Mouse (Mus musculus): ENCODE data around the gene Rpl27a. TPM values are rescaled to one million over a fixed set of nuclear protein-coding genes. Genes with fewer than 3 reads are reported as not detected.
A peak's percentile ranks its signal among the peaks of the same experiment; 100 is the strongest.

The Rpl27a gene
- polyA plus RNA-seq, 1 experiment from 2014 or later: 106 TPM

DNA sequence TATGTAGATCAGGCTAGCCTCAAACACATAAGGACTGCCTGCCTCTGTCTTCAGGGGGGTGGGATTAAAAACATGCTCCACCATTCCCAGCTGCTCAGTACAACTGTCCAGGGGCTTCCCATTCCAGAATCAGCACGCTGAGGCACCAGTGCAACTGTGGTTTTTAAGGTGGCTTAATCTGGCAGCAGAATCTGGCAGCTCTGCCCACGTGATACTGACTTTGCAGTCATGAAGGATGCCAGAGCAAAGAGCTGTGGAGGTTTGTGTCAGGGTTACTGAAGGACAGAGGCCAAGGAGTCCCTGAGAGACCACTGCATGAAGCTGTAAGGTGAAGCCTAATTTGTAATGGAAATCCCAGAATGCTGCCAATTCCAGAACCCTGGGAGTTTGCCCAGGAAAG lies 8.1 kb upstream of the Rpl27a start:
- Histone ChIP-seq H3K27ac (no peak overlapping the region), H3K36me3 (ENCODE audit: poor library complexity, severe bottlenecking) (no peaks in the 10 kb centered on the region), H3K4me3 (no peak overlapping the region), H3K4me2 (no peak overlapping the region), H3K27me3 (no peaks in the 10 kb centered on the region), H3K9ac (no peak overlapping the region), H3K4me1 (peaks cover 14% of the 10 kb centered on the region), H3K9me3 (replicated peaks) (no peaks in the 10 kb centered on the region)
- no peak for ATAC-seq
- WGBS: 74% methylated on average over 2 of the region's 2 CpGs

DNA sequence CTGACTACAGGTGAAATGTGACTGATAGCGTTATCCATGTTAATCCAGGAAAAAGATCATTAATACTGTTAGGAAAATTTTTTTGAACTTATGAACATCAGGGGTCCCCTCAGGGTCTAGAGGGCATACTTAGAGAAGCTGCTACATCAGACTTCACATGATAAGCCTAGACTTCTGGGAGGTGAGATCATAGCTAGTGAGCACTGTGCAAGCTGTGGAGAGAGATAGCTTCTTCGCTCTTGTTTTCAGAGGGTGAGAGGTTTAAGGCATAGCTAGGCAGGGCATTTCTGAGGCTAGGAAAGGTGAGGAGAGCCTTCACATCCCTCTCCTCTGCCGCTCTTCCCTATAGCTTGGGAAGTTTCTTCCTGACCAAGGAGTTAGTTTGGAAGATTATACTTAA lies 7.1 kb upstream of the Rpl27a start:
- peaks cover 11% of the 10 kb centered on the region for H3K4me1 ChIP-seq
- ATAC-seq: no peak
- H3K9ac ChIP-seq: no peak overlapping the region
- H3K9me3 ChIP-seq (replicated peaks): no peaks in the 10 kb centered on the region
- 91% methylated on average over 3 of the region's 3 CpGs for WGBS
- H3K4me3 ChIP-seq: no peak overlapping the region
- no peaks in the 10 kb centered on the region for H3K36me3 ChIP-seq (ENCODE audit: poor library complexity, severe bottlenecking)
- H3K27ac ChIP-seq: no peak overlapping the region
- H3K27me3 ChIP-seq: no peaks in the 10 kb centered on the region
- no peak overlapping the region for H3K4me2 ChIP-seq

DNA sequence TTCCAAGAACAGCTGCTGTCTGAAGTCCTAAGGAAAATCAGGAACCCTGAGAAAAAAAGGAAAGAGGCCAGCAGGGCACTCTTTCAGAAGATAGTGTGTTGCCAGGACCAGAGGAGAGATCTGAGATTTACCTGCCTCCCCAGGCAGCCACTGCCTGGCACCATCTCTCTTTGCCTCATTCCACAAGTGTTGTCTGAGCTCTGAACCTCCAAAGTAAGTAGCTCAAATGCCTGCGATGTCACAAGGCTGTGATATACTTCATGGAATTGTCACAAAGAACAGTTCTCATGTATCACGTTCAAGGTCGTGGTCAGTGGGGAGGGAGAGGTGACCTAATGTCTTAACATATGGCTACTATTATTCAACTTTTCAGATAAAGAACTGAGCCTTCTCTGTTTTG lies 2.4 kb upstream of the Rpl27a start:
- no peaks in the 10 kb centered on the region for H3K9me3 ChIP-seq (replicated peaks)
- H3K9ac ChIP-seq: no peak overlapping the region
- 90% methylated on average over 3 of the region's 3 CpGs for WGBS
- H3K36me3 ChIP-seq (ENCODE audit: poor library complexity, severe bottlenecking): peaks cover 10% of the 10 kb centered on the region
- H3K27ac ChIP-seq: no peak overlapping the region
- H3K4me2 ChIP-seq: no peak overlapping the region
- H3K4me3 ChIP-seq: no peak overlapping the region
- H3K27me3 ChIP-seq: no peaks in the 10 kb centered on the region
- no peak for ATAC-seq
- peaks cover 27% of the 10 kb centered on the region for H3K4me1 ChIP-seq

DNA sequence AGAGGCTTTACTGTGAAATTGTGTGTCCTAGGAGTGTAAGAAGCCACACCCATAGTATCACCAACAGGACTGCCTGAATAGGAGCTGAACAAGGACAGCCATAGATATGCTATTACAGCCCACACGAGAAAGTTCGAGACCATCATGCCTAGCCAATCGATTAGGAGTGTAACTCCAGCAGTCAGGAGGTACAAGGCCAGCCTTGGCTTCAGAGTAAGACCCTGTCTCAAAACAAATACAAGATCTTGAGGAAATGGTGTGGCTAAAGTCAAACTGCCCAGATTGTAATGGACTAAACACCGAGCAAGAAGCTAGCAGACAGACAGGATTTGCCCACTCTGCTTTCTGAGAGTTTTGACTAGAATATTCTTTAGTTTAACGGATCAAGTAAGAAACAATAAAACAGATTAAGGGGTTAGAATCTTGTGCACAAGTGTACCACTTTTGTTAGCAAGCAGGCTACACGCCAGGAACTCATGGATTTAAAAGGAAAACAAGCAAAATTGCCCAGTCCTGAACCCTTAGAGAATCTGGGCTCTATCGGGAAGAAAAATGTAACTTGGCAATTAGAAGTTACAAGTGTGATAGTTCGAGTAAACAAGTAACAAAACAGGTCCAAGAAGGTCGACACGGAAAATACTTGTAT lies 788 bp upstream of the Rpl27a start:
- H3K27ac ChIP-seq: peak overlapping the region; percentile 96
- peak overlapping the region; percentile 94 for H3K4me3 ChIP-seq
- H3K36me3 ChIP-seq (ENCODE audit: poor library complexity, severe bottlenecking): peaks cover 27% of the 10 kb centered on the region
- no peaks in the 10 kb centered on the region for H3K9me3 ChIP-seq (replicated peaks)
- H3K4me2 ChIP-seq: peak overlapping the region; percentile 91
- WGBS: 20% methylated on average over 10 of the region's 10 CpGs
- peaks cover 31% of the 10 kb centered on the region for H3K4me1 ChIP-seq
- no peak for ATAC-seq
- no peaks in the 10 kb centered on the region for H3K27me3 ChIP-seq
- H3K9ac ChIP-seq: peak overlapping the region; percentile 73

DNA sequence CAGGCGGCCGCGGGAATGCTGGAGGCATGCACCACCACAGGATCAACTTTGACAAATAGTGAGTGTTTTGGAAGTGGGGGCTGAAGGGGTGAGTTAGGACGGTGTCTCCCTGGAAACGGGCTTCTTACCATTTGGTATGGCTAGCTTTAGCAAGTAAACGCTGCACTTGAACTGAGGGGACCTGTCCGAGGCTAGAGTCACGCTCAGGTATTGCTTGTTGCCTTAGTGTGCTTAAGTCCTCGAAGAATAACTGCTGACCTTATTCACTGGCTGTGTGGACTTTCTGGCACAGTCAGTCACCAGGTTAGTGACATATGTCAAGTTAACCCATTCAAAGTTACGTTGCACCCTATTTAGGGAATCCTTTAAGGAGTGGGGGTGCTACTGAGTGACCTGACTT lies 989 bp downstream of the Rpl27a start:
- Histone ChIP-seq H3K27ac (no peak overlapping the region), H3K9me3 (replicated peaks) (no peaks in the 10 kb centered on the region), H3K4me2 (peak overlapping the region; percentile 91), H3K36me3 (ENCODE audit: poor library complexity, severe bottlenecking) (peaks cover 44% of the 10 kb centered on the region), H3K4me3 (peak overlapping the region; percentile 94), H3K27me3 (no peaks in the 10 kb centered on the region), H3K9ac (peak overlapping the region; percentile 97), H3K4me1 (peaks cover 31% of the 10 kb centered on the region)
- 4% methylated on average over 10 of the region's 10 CpGs for WGBS
- no peak for ATAC-seq

DNA sequence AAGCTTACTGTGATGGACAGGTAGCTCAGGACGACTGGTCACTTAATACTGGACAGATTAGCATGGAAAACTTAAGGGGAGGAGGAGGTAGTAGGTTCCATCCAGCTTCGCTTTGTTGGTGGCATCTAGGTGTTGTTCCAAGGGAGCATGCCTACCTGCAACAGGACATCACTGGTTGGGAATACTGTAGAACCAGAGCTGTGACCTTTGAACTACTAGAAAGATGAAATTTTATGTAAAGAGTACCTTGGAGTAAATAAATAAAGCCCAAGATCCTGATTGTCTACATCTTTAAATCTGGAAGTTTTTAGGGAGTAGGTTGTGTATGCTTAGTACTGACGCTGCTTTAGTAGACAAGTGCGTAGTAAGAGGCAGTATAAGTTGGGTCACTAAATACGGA lies 3.1 kb downstream of the Rpl27a start:
- no peaks in the 10 kb centered on the region for H3K9me3 ChIP-seq (replicated peaks)
- H3K4me2 ChIP-seq: no peak overlapping the region
- no peak overlapping the region for H3K27ac ChIP-seq
- 79% methylated on average over 5 of the region's 5 CpGs for WGBS
- H3K4me1 ChIP-seq: peaks cover 31% of the 10 kb centered on the region
- no peaks in the 10 kb centered on the region for H3K27me3 ChIP-seq
- no peak overlapping the region for H3K4me3 ChIP-seq
- ATAC-seq: no peak
- H3K36me3 ChIP-seq (ENCODE audit: poor library complexity, severe bottlenecking): peaks cover 61% of the 10 kb centered on the region
- H3K9ac ChIP-seq: no peak overlapping the region

DNA sequence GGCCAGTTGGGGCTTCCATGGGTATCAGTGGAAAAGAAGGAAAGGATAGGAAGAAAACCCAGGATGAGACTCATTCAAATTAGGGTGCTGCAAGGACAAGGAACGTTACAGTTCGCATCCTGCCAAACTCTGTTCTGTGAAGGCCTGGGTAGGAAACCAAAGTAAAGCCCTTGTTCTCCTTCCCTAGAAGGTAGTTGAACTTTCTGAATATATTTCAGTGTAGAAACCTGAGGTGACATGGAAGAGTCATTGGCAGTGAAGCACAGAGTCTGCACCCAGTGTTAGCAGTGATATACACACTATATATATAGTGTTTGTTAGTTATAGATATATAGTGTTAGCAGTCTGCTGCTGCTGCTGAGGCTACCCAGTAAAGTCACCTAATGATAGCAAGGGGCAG lies 4.4 kb downstream of the Rpl27a start:
- Histone ChIP-seq H3K4me1 (peaks cover 24% of the 10 kb centered on the region), H3K27ac (no peak overlapping the region), H3K36me3 (ENCODE audit: poor library complexity, severe bottlenecking) (peaks cover 61% of the 10 kb centered on the region), H3K27me3 (no peaks in the 10 kb centered on the region), H3K4me3 (no peak overlapping the region), H3K4me2 (no peak overlapping the region), H3K9ac (no peak overlapping the region), H3K9me3 (replicated peaks) (no peaks in the 10 kb centered on the region)
- WGBS: 59% methylated on average over 2 of the region's 2 CpGs
- no peak for ATAC-seq

DNA sequence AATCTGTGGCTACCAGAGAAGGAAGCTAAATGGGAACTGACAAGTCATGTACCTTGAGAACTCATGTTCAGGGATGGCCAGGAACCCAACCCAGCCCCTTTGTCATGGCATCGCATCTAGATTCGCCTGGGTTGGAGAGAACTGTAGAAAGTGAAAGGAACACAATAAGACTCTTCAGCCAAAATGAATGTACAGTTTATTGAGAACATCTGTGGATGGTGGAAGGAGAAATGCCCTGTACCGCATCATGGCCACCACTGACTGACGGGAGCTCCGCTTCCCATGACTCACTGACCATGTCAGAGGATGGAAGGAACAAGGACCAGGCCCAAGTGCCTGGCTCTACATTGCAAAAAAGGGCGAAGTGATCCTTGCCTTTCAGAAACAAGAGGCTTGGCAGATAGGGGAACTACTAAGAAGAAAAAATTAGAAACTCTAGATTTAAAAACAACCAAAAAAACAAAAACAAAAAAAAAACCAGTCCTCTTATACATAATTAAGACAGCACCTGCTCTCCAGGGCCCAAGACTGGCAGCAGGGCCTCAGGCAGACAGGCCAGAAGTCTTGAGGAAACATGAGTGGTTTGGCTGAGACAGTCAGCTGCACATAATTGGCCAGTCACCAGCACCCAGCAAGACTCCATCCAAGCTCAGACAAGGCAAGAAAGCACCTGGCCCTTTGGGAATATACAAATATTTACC lies 4.9 kb downstream of the Rpl27a start:
- no peak overlapping the region for H3K4me3 ChIP-seq
- ATAC-seq: no peak
- no peak overlapping the region for H3K9ac ChIP-seq
- H3K9me3 ChIP-seq (replicated peaks): no peaks in the 10 kb centered on the region
- peak overlapping the region; percentile 48 for H3K27ac ChIP-seq
- WGBS: 65% methylated on average over 6 of the region's 6 CpGs
- peaks cover 22% of the 10 kb centered on the region for H3K4me1 ChIP-seq
- no peaks in the 10 kb centered on the region for H3K27me3 ChIP-seq
- H3K36me3 ChIP-seq (ENCODE audit: poor library complexity, severe bottlenecking): peaks cover 61% of the 10 kb centered on the region
- no peak overlapping the region for H3K4me2 ChIP-seq

DNA sequence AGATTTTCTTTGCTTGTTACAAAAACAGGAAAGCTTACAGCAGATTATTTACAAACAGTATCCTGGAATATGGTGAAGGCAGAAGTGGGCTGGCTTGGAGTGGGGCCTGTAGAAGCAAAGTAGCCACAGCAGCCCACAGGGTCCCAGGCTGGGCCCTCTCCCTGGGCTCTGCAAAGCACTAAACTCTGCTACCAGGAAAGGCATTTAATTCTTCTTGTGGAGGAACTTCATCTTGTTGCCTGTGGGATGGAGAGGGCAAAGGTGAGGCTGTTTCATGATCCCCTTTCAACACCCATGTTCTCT lies 5.4 kb downstream of the Rpl27a start:
- Histone ChIP-seq H3K27me3 (no peaks in the 10 kb centered on the region), H3K4me3 (no peak overlapping the region), H3K9ac (no peak overlapping the region), H3K4me2 (no peak overlapping the region), H3K4me1 (peaks cover 22% of the 10 kb centered on the region), H3K9me3 (replicated peaks) (no peaks in the 10 kb centered on the region), H3K27ac (peak overlapping the region; percentile 48), H3K36me3 (ENCODE audit: poor library complexity, severe bottlenecking) (peaks cover 61% of the 10 kb centered on the region)
- no peak for ATAC-seq

DNA sequence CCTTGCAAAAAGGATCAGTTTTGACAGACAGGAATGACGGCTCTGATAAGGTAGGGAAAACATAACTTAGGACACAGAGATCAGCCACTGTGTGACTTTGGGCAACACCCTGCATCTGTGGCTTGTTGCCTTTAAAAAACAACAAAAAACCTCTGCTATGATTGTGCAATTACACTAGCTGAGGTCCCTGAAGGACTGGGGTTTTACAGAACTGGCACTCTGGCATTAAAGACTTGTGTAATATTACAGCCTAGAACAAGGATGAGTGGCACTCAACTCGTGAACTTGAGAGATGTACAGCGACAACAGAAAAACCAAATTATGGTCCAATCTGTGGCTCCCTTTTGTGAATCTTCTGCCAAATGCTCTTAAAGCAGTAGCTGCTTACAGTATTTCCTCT lies 5.8 kb downstream of the Rpl27a start:
- ATAC-seq: no peak
- Histone ChIP-seq H3K4me1 (peaks cover 22% of the 10 kb centered on the region), H3K4me2 (no peak overlapping the region), H3K9me3 (replicated peaks) (no peaks in the 10 kb centered on the region), H3K9ac (no peak overlapping the region), H3K4me3 (no peak overlapping the region), H3K36me3 (ENCODE audit: poor library complexity, severe bottlenecking) (peaks cover 61% of the 10 kb centered on the region), H3K27ac (no peak overlapping the region), H3K27me3 (no peaks in the 10 kb centered on the region)
- 83% methylated on average over 3 of the region's 3 CpGs for WGBS

DNA sequence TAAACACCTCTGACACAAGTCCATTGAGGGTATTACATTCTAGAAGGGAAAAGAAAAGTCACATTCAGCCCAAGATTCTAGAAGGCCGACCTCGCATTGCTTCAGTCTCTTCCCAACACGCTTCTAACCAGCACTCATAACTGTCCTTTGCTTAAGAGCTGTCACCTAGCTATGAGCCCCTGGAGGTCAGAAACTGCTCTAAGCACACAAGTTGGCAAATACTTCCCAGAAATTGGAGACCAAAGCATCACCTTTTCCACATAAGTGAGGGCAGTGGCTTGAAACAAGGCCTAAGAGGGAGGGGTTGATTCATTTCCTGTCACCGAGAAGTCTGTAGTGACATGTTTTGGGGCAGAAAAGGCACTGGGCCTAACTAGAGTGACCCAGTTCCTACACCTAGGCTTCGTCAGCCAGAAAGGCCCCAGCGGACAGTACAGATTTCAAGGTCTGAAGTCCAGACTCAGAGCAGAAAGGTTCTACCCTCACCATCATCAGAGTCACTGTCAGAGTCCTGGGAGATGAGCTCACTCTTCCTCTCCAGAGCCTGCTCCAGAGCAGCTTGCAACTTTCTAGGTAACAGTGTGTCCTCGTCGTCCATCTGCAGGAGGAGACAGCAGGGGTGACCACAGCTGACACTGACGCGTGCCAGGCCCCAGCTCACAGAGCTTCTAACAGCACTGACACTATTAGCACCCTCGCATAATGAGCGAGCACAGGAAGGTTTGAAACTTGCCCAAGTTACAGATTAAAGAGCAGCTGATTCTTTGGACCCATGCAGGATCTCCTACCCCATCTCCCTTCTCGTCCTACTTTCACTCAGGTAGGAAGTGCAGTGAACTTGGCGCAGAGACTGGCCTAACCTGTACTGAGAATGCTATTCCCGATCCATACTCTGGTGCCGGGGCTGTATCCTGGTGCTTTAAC lies 7.1 kb downstream of the Rpl27a start:
- Histone ChIP-seq H3K9me3 (replicated peaks) (no peaks in the 10 kb centered on the region), H3K4me3 (no peak overlapping the region), H3K27me3 (no peaks in the 10 kb centered on the region), H3K36me3 (ENCODE audit: poor library complexity, severe bottlenecking) (peaks cover 56% of the 10 kb centered on the region), H3K4me1 (peaks cover 9% of the 10 kb centered on the region), H3K4me2 (no peak overlapping the region), H3K9ac (no peak overlapping the region), H3K27ac (no peak overlapping the region)
- 81% methylated on average over 16 of the region's 16 CpGs for WGBS
- ATAC-seq: no peak

DNA sequence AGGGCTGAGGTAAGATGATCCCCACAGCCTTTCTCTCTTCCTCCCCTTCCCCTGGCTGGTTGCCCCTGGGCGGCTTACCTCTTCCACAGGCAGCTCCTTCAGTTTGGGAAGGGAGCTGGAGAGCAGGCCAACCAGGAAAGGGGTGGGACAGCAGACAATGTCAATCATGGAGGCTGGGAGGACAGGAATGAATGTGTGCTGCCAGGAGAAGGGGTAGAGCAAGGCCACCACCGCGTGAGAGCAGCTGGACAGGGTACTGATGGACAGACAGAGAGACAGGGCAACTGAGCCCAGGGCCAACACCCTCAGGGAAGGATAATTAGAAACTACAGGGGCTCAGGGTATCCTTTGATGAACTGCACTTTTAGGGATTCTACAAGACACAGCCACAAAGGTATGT lies 8.6 kb downstream of the Rpl27a start:
- no peak for ATAC-seq
- H3K36me3 ChIP-seq (ENCODE audit: poor library complexity, severe bottlenecking): peaks cover 41% of the 10 kb centered on the region

More for the DNA sequence above, 8.6 kb downstream of the Rpl27a start:
- Histone ChIP-seq H3K4me3 (no peak overlapping the region), H3K27me3 (no peaks in the 10 kb centered on the region), H3K9ac (no peak overlapping the region), H3K27ac (no peak overlapping the region), H3K4me1 (no peaks in the 10 kb centered on the region), H3K4me2 (no peak overlapping the region), H3K9me3 (replicated peaks) (no peaks in the 10 kb centered on the region)
- WGBS: 77% methylated on average over 3 of the region's 3 CpGs
